Mouse (Mus musculus): ENCODE measurements around the gene Sympk. TPM values are rescaled to one million over a fixed set of nuclear protein-coding genes. Genes with fewer than 3 reads are reported as not detected.

Gene Sympk
- polyA plus RNA-seq, 1 experiment: 108 TPM

GRCm38 (mm10) chr7:19093174-19093521 is 69.0 kb downstream of the Sympk start:
- Histone ChIP-seq H3K4me3 (replicated peaks; ENCODE audit: control insufficient read depth, low read depth, low read length) (peak overlapping the region; percentile 34), H3K4me1 (ENCODE audit: control insufficient read depth, insufficient read depth, low read length) (peaks cover 2% of the 10 kb centered on the region; the same call in 1 of the 2 replicates), H3K27ac (ENCODE audit: control insufficient read depth, insufficient read depth, low read depth, low read length, poor library complexity) (no peak overlapping the region)
- WGBS: 0% methylated on average over 12 of the region's 15 CpGs
- TF ChIP-seq CTCF (IDR thresholded peaks at IDR 0.05; ENCODE audit: control insufficient read depth, insufficient read depth, low read length) (peak; percentile 90), POLR2A (IDR thresholded peaks at IDR 0.05; ENCODE audit: borderline replicate concordance, control insufficient read depth, low read depth, low read length) (no peak)

DNA sequence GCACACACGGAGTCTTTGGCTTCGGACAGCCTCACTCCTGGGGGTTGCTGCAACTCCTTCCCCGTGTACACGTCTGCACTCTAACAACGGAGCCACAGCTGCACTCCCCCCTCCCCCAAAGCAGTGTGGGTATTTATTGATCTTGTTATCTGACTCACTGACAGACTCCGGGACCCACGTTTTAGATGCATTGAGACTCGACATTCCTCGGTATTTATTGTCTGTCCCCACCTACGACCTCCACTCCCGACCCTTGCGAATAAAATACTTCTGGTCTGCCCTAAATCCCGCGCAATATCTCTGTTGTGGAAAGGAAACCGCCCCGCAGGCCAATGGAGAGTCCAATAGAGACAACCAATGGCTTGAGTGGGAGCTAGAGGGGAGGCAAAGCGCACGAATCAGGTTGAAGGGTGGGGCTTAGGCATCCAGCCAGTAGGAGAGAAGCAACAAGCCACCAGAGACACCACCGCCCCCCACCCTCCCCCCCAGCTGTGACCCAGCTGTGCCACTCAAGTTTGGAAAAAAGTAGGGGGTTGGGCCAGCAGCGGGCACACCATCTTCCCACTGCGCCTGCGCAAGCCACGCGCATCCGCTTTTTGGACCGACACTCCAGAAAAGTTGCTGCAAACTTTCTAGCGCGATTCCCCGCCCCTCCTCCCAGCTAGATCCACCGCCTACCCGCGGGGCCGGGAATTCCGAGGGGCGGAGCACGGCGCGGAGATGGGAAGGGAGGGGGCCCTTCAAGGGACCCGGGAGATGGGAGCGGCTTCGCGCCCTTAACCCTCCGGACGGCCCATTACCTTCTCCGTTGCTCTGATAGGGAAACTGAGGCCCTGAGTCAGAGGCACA is 69.6 kb downstream of the Sympk start:
- H3K4me1 ChIP-seq (ENCODE audit: control insufficient read depth, insufficient read depth, low read length): peaks cover 2% of the 10 kb centered on the region; the same call in 1 of the 2 replicates
- H3K27ac ChIP-seq (ENCODE audit: control insufficient read depth, insufficient read depth, low read depth, low read length, poor library complexity): peak overlapping the region; percentile 54; the same call in 1 of the 2 replicates
- H3K4me3 ChIP-seq (replicated peaks; ENCODE audit: control insufficient read depth, low read depth, low read length): peak overlapping the region; percentile 62
- TF ChIP-seq CTCF (IDR thresholded peaks at IDR 0.05; ENCODE audit: control insufficient read depth, insufficient read depth, low read length) (no peak), POLR2A (IDR thresholded peaks at IDR 0.05; ENCODE audit: borderline replicate concordance, control insufficient read depth, low read depth, low read length) (peak; percentile 62; the same call in 1 of the 2 replicates)
- WGBS: under 1% methylated on average over 45 of the region's 45 CpGs

DNA sequence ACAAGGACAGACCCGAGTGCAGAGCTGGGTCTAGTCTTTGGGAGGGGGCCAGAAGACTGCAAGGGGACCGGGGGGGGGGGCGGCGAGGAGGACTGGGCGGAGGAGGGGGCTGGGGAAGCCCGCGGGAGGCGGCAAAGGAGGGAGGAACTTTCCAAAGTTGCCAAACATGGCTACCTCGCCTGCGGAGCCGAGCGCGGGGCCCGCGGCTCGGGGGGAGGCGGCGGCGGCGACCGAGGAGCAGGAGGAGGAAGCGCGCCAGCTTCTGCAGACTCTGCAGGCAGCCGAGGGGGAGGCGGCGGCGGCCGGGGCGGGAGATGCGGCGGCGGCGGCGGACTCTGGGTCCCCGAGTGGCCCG is 70.3 kb downstream of the Sympk start, which contains the start of gene Six5:
TSS of gene Six5 (plus strand) at position 124 of the 355 bp plus-strand sequence.
- H3K4me1 ChIP-seq (ENCODE audit: control insufficient read depth, insufficient read depth, low read length): peaks cover 2% of the 10 kb centered on the region; the same call in 1 of the 2 replicates
- 2% methylated on average over 31 of the region's 36 CpGs for WGBS

GRCm38 (mm10) chr7:19094826-19095750 is 70.9 kb downstream of the Sympk start:
- H3K4me3 ChIP-seq (replicated peaks; ENCODE audit: control insufficient read depth, low read depth, low read length): peak overlapping the region; percentile 13
- TF ChIP-seq POLR2A (IDR thresholded peaks at IDR 0.05; ENCODE audit: borderline replicate concordance, control insufficient read depth, low read depth, low read length) (peak; percentile 39; the same call in 1 of the 2 replicates), CTCF (IDR thresholded peaks at IDR 0.05; ENCODE audit: control insufficient read depth, insufficient read depth, low read length) (no peak)
- peaks cover 2% of the 10 kb centered on the region; the same call in 1 of the 2 replicates for H3K4me1 ChIP-seq (ENCODE audit: control insufficient read depth, insufficient read depth, low read length)
- H3K27ac ChIP-seq (ENCODE audit: control insufficient read depth, insufficient read depth, low read depth, low read length, poor library complexity): peak overlapping the region; percentile 36; the same call in 1 of the 2 replicates
- WGBS: under 1% methylated on average over 86 of the region's 87 CpGs

More for the DNA sequence above, 70.3 kb downstream of the Sympk start, which contains the start of gene Six5:
- H3K27ac ChIP-seq (ENCODE audit: control insufficient read depth, insufficient read depth, low read depth, low read length, poor library complexity): peak within 1 kb of the TSS; percentile 54; the same call in 1 of the 2 replicates
- TF ChIP-seq CTCF (IDR thresholded peaks at IDR 0.05; ENCODE audit: control insufficient read depth, insufficient read depth, low read length) (no peak), POLR2A (IDR thresholded peaks at IDR 0.05; ENCODE audit: borderline replicate concordance, control insufficient read depth, low read depth, low read length) (no peak)
- peak within 1 kb of the TSS; percentile 62 for H3K4me3 ChIP-seq (replicated peaks; ENCODE audit: control insufficient read depth, low read depth, low read length)

- TF ChIP-seq POLR2A (IDR thresholded peaks at IDR 0.05; ENCODE audit: borderline replicate concordance, control insufficient read depth, low read depth, low read length) (no peak), CTCF (IDR thresholded peaks at IDR 0.05; ENCODE audit: control insufficient read depth, insufficient read depth, low read length) (no peak)
- WGBS: 3% methylated on average over 19 of the region's 19 CpGs
- peaks cover 2% of the 10 kb centered on the region; the same call in 1 of the 2 replicates for H3K4me1 ChIP-seq (ENCODE audit: control insufficient read depth, insufficient read depth, low read length)
- H3K4me3 ChIP-seq (replicated peaks; ENCODE audit: control insufficient read depth, low read depth, low read length): no peak overlapping the region
- no peak overlapping the region for H3K27ac ChIP-seq (ENCODE audit: control insufficient read depth, insufficient read depth, low read depth, low read length, poor library complexity)
These were observed 71.6 kb downstream of the Sympk start for GRCm38 (mm10) chr7:19095751-19096110.

GRCm38 (mm10) chr7:19096421-19096976 is 72.3 kb downstream of the Sympk start:
- H3K4me1 ChIP-seq (ENCODE audit: control insufficient read depth, insufficient read depth, low read length): peaks cover 2% of the 10 kb centered on the region; the same call in 1 of the 2 replicates
- WGBS: 81% methylated on average over 5 of the region's 5 CpGs
- H3K27ac ChIP-seq (ENCODE audit: control insufficient read depth, insufficient read depth, low read depth, low read length, poor library complexity): no peak overlapping the region
- no peak overlapping the region for H3K4me3 ChIP-seq (replicated peaks; ENCODE audit: control insufficient read depth, low read depth, low read length)
- TF ChIP-seq POLR2A (IDR thresholded peaks at IDR 0.05; ENCODE audit: borderline replicate concordance, control insufficient read depth, low read depth, low read length) (no peak), CTCF (IDR thresholded peaks at IDR 0.05; ENCODE audit: control insufficient read depth, insufficient read depth, low read length) (no peak)

DNA sequence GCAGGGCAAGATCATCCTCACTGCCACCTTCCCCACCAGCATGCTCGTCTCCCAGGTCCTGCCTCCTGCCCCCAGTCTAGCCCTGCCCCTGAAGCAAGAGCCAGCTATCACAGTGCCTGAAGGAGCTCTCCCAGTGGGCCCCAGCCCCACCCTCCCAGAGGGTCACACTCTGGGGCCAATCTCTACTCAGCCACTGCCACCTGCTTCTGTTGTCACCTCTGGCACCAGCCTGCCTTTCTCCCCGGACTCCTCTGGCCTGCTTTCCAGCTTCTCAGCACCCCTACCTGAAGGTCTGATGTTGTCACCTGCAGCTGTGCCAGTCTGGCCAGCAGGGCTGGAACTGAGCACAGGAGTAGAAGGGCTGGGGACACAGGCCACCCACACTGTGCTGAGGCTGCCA is 73.0 kb downstream of the Sympk start:
- 63% methylated on average over 2 of the region's 2 CpGs for WGBS
- peaks cover 2% of the 10 kb centered on the region; the same call in 1 of the 2 replicates for H3K4me1 ChIP-seq (ENCODE audit: control insufficient read depth, insufficient read depth, low read length)
- no peak overlapping the region for H3K27ac ChIP-seq (ENCODE audit: control insufficient read depth, insufficient read depth, low read depth, low read length, poor library complexity)
- H3K4me3 ChIP-seq (replicated peaks; ENCODE audit: control insufficient read depth, low read depth, low read length): no peak overlapping the region
- no peak for TF ChIP-seq POLR2A (IDR thresholded peaks at IDR 0.05; ENCODE audit: borderline replicate concordance, control insufficient read depth, low read depth, low read length)
- TF ChIP-seq CTCF (IDR thresholded peaks at IDR 0.05; ENCODE audit: control insufficient read depth, insufficient read depth, low read length): no peak

All from bone marrow, adult 2 months (tissue).